Mouse (Mus musculus) embryonic fibroblast, embryonic 13.5 days (primary cell): ENCODE measurements around the gene Btf3.

Experiments used
- CTCF ChIP-seq: IDR thresholded peaks from 2 replicates; pipeline ENCODE4 v1.5.1; 2011; ENCODE audit warnings: mild to moderate bottlenecking, control low read depth, low read length, moderate library complexity, borderline replicate concordance; ENCODE audit not compliant: insufficient read depth
- POLR2A ChIP-seq: IDR thresholded peaks from 2 replicates; pipeline ENCODE4 v1.6.1; 2011; ENCODE audit warnings: low read depth, mild to moderate bottlenecking, control low read depth, low read length, moderate library complexity

- TF ChIP-seq CTCF (no peak), POLR2A (no peak)
Measured at GRCm38 (mm10) chr13:98360391-98360790, 43.6 kb upstream of the Btf3 start.
